Mouse (Mus musculus) lung, embryonic 14.5 days (tissue): ENCODE data around the gene Dmac1. TPM values are rescaled to one million over a fixed set of nuclear protein-coding genes. Genes with fewer than 3 reads are reported as not detected.

Source experiments
- ATAC-seq: fragments of 200-750 bp; cut with Nextera tagmentation; 2 replicates; pipeline ENCODE4 v1.8.0; 2017; ENCODE audit warnings: mild to moderate bottlenecking, moderate TSS enrichment, moderate library complexity; ENCODE audit not compliant: insufficient read depth
- DNase-seq: peaks from one replicate; pipeline ENCODE4 v3.0.0-alpha.2; 2015
- H3K27ac ChIP-seq: fragments of 300-500 bp; sonication (generic); 2 replicates; pipeline ENCODE4 v1.5.1; 2014; ENCODE audit warnings: low read depth, mild to moderate bottlenecking, moderate library complexity
- H3K27me3 ChIP-seq: fragments of 300-500 bp; sonication (generic); 2 replicates; pipeline ENCODE4 v1.6.1; 2014; ENCODE audit warnings: low read length, control low read depth; ENCODE audit not compliant: insufficient read depth
- H3K36me3 ChIP-seq: fragments of 300-500 bp; sonication (generic); 2 replicates; pipeline ENCODE4 v1.6.1; 2014; ENCODE audit warnings: control low read depth; ENCODE audit not compliant: insufficient read depth
- H3K4me1 ChIP-seq: fragments of 300-500 bp; sonication (generic); 2 replicates; pipeline ENCODE4 v1.6.1; 2014; ENCODE audit warnings: antibody characterized with exemption, control low read depth; ENCODE audit not compliant: insufficient read depth
- H3K4me2 ChIP-seq: fragments of 300-500 bp; sonication (generic); 2 replicates; pipeline ENCODE4 v1.6.1; 2014; ENCODE audit warnings: mild to moderate bottlenecking
- H3K4me3 ChIP-seq: fragments of 300-500 bp; sonication (generic); 2 replicates; pipeline ENCODE4 v1.5.1; 2014; ENCODE audit warnings: low read depth, low read length
- H3K9ac ChIP-seq: fragments of 300-500 bp; sonication (generic); 2 replicates; pipeline ENCODE4 v1.6.1; 2014
- H3K9me3 ChIP-seq: fragments of 300-500 bp; sonication (generic); 2 replicates; pipeline ENCODE4 v1.6.1; 2016; ENCODE audit warnings: low read depth, low read length, control low read depth
- CTCF ChIP-seq: IDR thresholded peaks from 2 replicates; pipeline ENCODE4 v1.5.1; 2016; ENCODE audit warnings: antibody characterized with exemption, low read depth
- WGBS: fragments of 180-500 bp; shearing (Covaris S2); extraction: QIAGEN DNeasy Blood & Tissue Kit; methylation state at CpG from one replicate; pipeline ENCODE4 v1.1.7; 2014; 5-methylcytosine and 5-hydroxymethylcytosine counted together
- polyA plus RNA-seq: library from polyadenylated mRNA; unstranded; fragments of >200 nt; fragmentation: Nextera tagmentation; extraction: Ambion mirVana; gene quantifications from 2 replicates; pipeline ENCODE4 v1.2.1, GENCODE M21; 2014

The Dmac1 gene
- polyA plus RNA-seq, 1 experiment from 2014 or later: 125 TPM

DNA sequence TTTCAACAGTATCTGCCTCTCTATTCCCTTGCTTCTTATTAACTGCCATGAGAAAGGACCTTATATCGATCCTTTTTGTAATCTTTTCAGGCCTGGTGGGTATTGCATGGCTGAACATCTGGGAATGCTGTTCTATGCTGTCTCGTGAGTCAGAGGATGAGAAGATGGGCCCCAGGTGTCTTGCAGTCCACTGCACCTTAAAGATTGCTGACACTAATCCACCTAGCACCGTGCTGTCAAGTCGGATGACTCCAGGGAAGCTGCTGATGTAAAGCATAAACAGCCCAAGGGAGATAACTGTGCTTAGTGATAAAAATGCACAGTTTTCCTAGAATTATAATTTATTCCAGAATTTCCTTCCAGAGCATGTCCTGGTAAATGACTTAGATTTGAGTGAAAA is 14.2 kb upstream of the Dmac1 start:
- no peak overlapping the region for H3K27ac ChIP-seq
- H3K4me3 ChIP-seq: no peak overlapping the region
- H3K9me3 ChIP-seq: no peaks in the 10 kb centered on the region
- H3K27me3 ChIP-seq: no peaks in the 10 kb centered on the region
- H3K4me2 ChIP-seq: no peak overlapping the region
- WGBS: 36% methylated on average over 4 of the region's 4 CpGs
- H3K4me1 ChIP-seq: no peaks in the 10 kb centered on the region
- no peak for TF ChIP-seq CTCF
- no peak overlapping the region for H3K9ac ChIP-seq
- no peaks in the 10 kb centered on the region for H3K36me3 ChIP-seq
- DNase-seq: no peak
- ATAC-seq: no peak

DNA sequence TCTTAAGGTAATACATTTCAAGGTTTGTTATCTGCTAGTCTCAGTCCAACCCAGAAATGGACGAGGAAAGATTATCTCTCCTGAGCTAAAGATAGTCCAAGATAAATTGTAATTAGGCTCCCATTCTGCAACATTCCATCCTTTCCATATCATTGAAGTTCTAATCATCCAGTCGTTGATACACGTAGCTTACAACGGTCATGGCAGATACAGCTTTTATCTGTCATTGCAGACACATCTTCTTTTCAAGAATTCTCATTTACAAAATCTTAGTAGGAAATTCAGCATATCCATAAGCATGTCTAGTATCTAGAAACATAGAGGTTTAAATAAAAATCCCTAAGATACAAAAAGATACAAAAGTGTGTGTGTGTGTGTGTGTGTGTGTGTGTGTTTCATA is 13.0 kb upstream of the Dmac1 start:
- Histone ChIP-seq H3K4me3 (no peak overlapping the region), H3K9me3 (no peaks in the 10 kb centered on the region), H3K4me1 (no peaks in the 10 kb centered on the region), H3K4me2 (no peak overlapping the region), H3K27me3 (no peaks in the 10 kb centered on the region), H3K9ac (no peak overlapping the region), H3K27ac (no peak overlapping the region), H3K36me3 (no peaks in the 10 kb centered on the region)
- DNase-seq (no peak), ATAC-seq (no peak)
- WGBS: 62% methylated on average over 4 of the region's 4 CpGs
- no peak for TF ChIP-seq CTCF

DNA sequence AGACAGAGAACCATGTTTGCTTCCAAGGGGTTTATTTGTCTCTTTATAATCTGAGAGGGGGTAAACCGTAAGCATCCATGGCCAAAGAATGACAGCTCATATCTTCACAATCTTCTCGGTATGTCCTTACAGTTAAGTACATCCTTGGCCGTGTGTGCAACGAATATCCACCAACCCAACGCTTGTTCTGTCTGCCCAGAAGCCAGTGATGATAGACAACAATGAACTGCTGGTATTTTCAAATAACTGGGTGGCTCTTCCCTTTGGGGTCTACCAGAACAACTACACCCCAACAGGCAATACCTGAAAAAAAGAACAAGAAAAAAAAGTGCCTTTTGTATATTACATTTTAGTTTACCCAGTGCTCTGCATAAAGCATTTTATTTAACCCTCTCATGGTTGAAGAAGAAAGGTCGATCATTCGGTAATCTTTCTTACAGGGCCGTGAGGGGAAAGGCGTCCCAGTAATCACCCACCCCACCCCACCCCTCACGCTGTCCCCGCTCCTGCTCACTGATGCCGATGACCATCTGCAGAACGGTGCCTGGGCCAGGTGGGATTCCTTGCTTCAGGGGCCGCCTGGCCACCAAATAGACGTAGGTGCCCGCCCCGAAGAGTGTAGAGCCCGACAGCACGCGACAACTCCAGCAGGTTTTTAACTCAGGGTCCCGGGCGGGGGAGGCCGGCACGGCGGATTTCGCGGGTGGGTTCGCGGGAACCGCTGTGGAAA is 473 bp downstream of the Dmac1 start:
- H3K9me3 ChIP-seq: peaks cover 2% of the 10 kb centered on the region; the same call in 1 of the 2 replicates
- H3K9ac ChIP-seq: peak overlapping the region; percentile 91
- H3K27me3 ChIP-seq: no peaks in the 10 kb centered on the region
- no peaks in the 10 kb centered on the region for H3K4me1 ChIP-seq
- peak overlapping the region; percentile 76 for H3K4me3 ChIP-seq
- TF ChIP-seq CTCF: no peak
- H3K36me3 ChIP-seq: peaks cover 8% of the 10 kb centered on the region; the same call in 1 of the 2 replicates
- WGBS: 4% methylated on average over 30 of the region's 30 CpGs
- peak overlapping the region; percentile 60; the same call in 1 of the 2 replicates for H3K27ac ChIP-seq
- ATAC-seq (peak; percentile 92), DNase-seq (peak; percentile 13)
- peak overlapping the region; percentile 73 for H3K4me2 ChIP-seq

DNA sequence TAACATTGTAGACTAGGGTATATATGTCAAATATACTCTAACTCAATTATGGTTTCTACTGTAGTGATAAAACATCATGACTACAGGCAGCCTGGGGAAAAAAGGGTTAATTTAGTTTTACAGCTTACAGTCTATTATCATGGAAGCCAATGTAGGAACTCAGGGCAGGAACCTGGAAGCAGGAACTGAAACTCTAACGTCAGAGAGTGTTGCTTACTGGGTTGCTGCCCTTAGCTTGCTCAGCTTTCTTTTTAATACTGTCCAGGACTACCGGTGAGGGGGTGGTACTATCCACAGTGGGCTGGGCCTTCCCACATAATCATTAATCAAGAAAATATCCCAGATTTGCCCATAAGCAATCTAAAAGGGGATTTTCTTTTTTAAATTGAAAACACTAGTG is 2.4 kb downstream of the Dmac1 start:
- TF ChIP-seq CTCF: no peak
- H3K4me1 ChIP-seq: no peaks in the 10 kb centered on the region
- H3K9me3 ChIP-seq: peaks cover 2% of the 10 kb centered on the region; the same call in 1 of the 2 replicates
- no peak overlapping the region for H3K9ac ChIP-seq
- no peak overlapping the region for H3K4me2 ChIP-seq
- H3K36me3 ChIP-seq: peaks cover 8% of the 10 kb centered on the region; the same call in 1 of the 2 replicates
- DNase-seq (no peak), ATAC-seq (no peak)
- H3K4me3 ChIP-seq: no peak overlapping the region
- H3K27me3 ChIP-seq: no peaks in the 10 kb centered on the region
- no peak overlapping the region for H3K27ac ChIP-seq
- 83% methylated on average over 2 of the region's 2 CpGs for WGBS

DNA sequence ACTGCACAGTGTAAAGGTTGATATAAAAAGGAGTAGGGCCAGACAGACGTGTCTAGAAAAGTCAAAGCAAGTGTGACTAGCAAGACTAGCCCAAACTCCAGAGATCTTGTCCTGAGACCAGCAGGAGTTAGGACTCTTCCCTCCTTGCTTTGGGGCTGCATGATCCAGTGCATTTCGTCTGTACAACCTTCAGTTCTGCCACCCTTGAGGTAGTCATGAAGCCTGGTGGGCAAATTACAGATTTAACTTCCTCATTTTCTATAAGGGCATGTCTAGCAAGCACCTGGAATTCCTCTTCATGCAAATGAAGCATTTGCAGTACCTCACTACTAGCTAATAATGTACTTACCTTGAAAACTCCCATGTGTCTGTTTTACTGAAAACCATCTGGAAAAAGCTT is 10.2 kb downstream of the Dmac1 start:
- H3K4me3 ChIP-seq: no peak overlapping the region
- H3K27ac ChIP-seq: no peak overlapping the region
- H3K9ac ChIP-seq: no peak overlapping the region
- no peaks in the 10 kb centered on the region for H3K4me1 ChIP-seq
- no peak overlapping the region for H3K4me2 ChIP-seq
- H3K27me3 ChIP-seq: no peaks in the 10 kb centered on the region
- 67% methylated on average over 2 of the region's 2 CpGs for WGBS
- no peaks in the 10 kb centered on the region for H3K36me3 ChIP-seq
- TF ChIP-seq CTCF: no peak
- no peak for ATAC-seq
- DNase-seq: no peak
- H3K9me3 ChIP-seq: no peaks in the 10 kb centered on the region

DNA sequence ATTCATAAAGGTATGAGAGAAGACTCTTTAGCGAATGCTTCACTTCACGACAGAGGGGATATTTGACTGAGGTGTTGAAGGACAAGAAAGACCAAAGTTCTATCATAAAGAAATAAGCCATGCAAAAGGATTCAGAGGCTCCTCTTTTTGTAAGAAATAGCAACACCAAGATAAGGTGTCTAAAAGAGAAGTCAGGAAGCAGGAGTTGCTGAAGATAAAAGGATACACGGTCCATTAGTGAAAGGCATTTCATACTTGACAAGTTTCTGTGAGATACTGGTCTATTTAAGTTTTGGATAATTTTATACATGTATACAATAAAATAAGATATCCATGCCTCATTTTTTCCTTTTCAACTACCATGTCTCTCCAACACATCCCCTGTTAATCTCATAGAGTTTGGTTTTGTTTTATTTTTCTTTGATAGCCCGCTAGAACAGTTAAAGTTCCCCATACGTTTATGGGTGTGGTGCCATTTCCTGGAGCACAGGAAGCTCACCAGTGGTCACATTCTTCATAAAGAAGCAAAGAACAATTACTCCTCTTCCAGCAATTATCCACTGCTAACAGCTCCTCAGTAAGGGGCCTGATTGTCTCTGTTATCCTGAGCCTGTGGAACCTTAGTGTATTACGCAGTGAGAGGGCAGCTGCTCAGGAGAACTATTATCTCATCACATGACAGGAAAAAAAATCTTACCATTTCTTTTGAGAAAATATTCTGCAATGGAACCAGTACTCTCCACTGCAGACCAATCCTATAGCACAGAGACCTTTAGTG is 11.1 kb downstream of the Dmac1 start:
- H3K9ac ChIP-seq: no peak overlapping the region
- WGBS: 60% methylated on average over 6 of the region's 6 CpGs
- no peak overlapping the region for H3K4me2 ChIP-seq
- no peak overlapping the region for H3K4me3 ChIP-seq
- ATAC-seq: no peak
- no peaks in the 10 kb centered on the region for H3K9me3 ChIP-seq
- DNase-seq: no peak
- H3K4me1 ChIP-seq: no peaks in the 10 kb centered on the region
- TF ChIP-seq CTCF: no peak
- no peaks in the 10 kb centered on the region for H3K27me3 ChIP-seq
- H3K36me3 ChIP-seq: no peaks in the 10 kb centered on the region
- H3K27ac ChIP-seq: no peak overlapping the region

DNA sequence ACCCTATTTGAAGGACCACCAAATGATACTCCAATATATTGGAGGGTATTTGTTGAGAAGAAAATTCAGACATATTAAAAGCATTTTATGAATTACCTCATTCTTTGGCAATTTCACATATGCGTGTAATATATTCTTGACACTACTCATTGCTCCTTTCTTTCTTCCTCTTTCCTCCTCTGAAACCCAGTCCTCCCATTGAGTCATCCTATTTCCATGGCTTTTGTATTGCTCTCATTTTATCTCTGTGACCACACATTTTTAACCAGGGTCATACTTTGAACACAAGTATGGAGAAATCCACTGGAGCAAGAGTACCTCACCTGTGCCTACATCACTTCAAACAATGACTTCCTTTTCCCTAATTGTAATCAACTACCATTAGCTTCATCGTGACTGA is 13.9 kb downstream of the Dmac1 start:
- no peaks in the 10 kb centered on the region for H3K36me3 ChIP-seq
- no peak overlapping the region for H3K4me3 ChIP-seq
- no peaks in the 10 kb centered on the region for H3K9me3 ChIP-seq
- no peak overlapping the region for H3K27ac ChIP-seq
- H3K27me3 ChIP-seq: no peaks in the 10 kb centered on the region
- H3K4me1 ChIP-seq: no peaks in the 10 kb centered on the region
- no peak overlapping the region for H3K4me2 ChIP-seq
- H3K9ac ChIP-seq: no peak overlapping the region
- DNase-seq (no peak), ATAC-seq (no peak)
- no peak for TF ChIP-seq CTCF
- WGBS: 91% methylated on average over 2 of the region's 2 CpGs
